Mouse (Mus musculus) small intestine, adult 2 months (tissue): ENCODE results near the gene Srcap.

Experiments
- CTCF ChIP-seq: fragments of 200-500 bp; IDR thresholded peaks from 2 replicates; pipeline ENCODE4 v1.5.1; 2012; ENCODE audit warnings: low read depth, mild to moderate bottlenecking, control low read depth, inconsistent platforms, low read length, moderate library complexity, mixed read lengths; ENCODE audit not compliant: insufficient replicate concordance, insufficient read length; ENCODE audit errors: extremely low read depth
- POLR2A ChIP-seq: fragments of 200-500 bp; IDR thresholded peaks from 2 replicates; pipeline ENCODE4 v1.6.1; 2012; ENCODE audit warnings: low read depth, mild to moderate bottlenecking, control low read depth, inconsistent platforms, low read length, moderate library complexity

- TF ChIP-seq POLR2A (no peak), CTCF (no peak)
Measured at GRCm38 (mm10) chr7:127549116-127549835, 37.5 kb downstream of the Srcap start.
